Mouse (Mus musculus): ENCODE measurements around the gene Aloxe3. TPM values are rescaled to one million over a fixed set of nuclear protein-coding genes. Genes with fewer than 3 reads are reported as not detected.
A peak's percentile ranks its signal among the peaks of the same experiment; 100 is the strongest.

The Aloxe3 gene
- total RNA-seq, 2 experiments from 2014 or later = 3.7 to 5.7 TPM

DNA sequence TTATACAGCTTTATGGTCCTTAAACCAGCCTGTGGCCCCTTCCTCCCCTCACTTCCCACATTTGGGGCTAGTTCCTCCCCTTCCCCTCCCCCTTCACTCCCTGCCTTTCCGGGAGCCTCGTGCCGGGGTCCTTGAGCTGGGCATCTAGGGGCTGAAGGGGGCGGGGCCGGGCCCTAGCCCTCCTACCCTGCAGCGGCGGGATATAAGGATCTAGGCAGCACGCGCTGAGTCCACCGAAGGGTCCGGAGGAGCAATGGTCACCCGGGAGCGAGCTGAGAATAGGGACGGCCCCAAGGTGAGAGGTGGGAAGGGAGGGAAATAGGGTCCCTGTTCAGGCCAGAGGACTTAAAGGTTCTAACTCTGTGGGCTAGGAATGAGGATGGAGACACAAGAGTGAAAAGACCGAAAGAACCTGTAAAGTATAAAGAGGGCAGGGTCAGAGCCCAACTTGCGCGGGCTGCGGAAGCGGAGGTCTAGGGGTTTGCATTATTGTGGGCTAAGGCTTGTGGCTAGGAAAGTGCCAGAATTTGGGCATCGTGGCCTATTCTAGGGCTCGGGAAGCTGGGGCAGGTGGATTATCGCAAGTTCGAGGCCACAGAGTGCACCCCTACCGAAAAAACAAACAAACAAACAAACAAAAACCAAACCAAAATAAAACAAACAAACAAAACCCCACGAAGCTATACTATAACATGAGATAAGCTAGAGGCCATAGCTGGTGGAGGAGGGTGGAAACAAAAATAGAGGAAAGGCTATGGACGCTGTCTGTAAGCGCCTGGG, 5.3 kb upstream of the Aloxe3 start, which contains the start of gene Hes7:
Hes7 (plus strand) TSS at position 184 of the 780 bp plus-strand sequence.
- no peak for DNase-seq (ENCODE audit: low spot score in 2 of 2)
- intact Hi-C loops (cut with DNase I) = loop anchor here (5.0 kb wide), 1 partner anchor 247 kb away; the partner anchor contains the start of gene Chd3

DNA sequence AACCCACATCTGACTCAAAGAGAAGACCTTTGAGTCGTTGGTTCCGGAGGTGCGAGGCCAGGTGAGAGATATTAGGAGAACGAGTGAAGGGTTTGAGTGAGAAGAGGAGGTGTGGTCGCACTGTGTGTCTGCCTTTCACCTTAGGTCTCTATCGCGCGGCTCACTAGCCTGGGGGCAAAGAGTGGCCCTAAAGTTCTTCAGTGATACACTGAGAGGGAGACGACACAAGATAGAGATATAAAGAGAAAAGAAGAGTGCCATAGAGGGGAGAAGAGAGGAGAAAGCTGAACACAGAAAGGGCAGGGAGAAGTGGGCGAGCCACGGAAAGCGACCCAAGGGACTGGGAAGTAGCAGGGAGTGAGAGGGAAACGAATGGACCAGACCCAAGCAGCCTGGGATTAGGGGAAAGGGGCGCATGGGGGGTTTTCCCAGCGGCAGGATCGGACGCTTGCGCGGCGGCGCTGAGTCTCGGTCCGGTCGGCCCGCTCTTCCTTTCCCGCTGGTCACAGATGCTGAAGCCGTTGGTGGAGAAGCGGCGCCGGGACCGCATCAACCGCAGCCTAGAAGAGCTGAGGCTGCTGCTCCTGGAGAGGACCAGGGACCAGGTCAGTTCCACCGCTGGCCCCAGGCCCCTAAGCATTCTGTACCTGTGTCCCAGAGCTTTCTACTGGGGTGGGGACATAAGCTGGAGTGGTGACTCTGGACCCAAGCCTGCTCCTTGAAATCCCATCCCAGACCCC, 4.5 kb upstream of the Aloxe3 start:
- intact Hi-C loops (cut with DNase I) = loop anchor here (5.0 kb wide), 1 partner anchor 246 kb away; the partner anchor contains the start of gene Chd3

DNA sequence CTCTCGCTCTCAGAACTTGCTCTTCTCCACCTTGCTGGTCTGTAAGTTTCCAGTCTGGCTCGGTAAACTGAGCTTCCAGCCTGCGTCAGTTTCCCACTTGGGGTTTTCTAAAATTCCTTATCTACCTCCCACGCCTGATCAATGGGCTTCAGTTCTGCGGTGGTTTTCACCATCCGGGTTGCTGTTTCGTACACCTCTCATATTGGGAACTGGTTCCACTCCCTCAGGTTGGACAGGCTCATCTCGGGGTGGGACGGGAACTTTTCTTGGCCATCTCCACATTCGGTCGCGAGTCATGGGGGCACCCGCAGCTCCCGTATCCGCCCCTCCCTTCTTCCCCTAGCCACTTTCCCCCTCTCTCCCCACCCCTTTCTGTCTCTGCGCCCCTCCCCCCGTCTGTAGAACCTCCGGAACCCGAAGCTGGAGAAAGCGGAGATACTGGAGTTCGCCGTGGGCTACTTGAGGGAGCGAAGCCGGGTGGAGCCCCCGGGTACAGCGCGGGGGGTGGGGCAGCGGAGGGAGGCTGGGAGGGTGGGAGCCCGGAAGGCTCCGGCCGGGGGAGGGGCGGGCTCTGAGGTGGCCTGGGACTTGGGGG, 3.9 kb upstream of the Aloxe3 start:
- no peak for DNase-seq (ENCODE audit: low spot score in 2 of 2)
- intact Hi-C loops (cut with DNase I) = loop anchor here (5.0 kb wide), 1 partner anchor 245 kb away; the partner anchor contains the start of gene Chd3

More for the DNA sequence above, 4.5 kb upstream of the Aloxe3 start:
- DNase-seq (ENCODE audit: low spot score in 2 of 2) = no peak

DNA sequence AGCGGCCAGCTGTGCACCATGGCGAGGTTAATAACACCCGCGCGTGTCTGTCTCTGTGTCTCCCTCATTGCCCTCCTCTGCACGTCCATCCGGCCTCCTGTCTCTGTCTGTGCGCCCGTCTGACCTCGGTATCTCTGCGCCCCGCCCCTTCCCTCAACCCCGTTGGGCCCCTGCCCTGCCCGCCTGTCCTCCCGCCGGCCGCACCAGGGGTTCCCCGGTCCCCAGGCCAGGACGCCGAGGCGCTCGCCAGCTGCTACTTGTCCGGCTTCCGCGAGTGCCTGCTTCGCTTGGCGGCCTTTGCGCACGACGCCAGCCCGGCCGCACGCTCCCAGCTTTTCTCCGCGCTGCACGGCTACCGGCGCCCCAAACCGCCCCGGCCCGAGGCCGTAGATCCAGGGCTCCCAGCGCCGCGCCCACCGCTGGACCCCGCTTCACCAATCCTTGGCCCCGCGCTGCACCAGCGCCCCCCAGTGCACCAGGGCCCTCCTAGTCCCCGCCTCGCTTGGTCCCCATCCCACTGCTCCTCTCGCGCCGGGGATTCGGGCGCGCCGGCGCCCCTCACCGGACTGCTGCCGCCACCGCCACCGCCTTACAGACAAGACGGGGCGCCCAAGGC, 3.3 kb upstream of the Aloxe3 start, which contains the start of gene 9130213A22Rik:
9130213A22Rik (minus strand) TSS at position 254 of the 616 bp plus-strand sequence.
- intact Hi-C loops (cut with DNase I) = loop anchor here (5.0 kb wide), 1 partner anchor 245 kb away; the partner anchor contains the start of gene Chd3

DNA sequence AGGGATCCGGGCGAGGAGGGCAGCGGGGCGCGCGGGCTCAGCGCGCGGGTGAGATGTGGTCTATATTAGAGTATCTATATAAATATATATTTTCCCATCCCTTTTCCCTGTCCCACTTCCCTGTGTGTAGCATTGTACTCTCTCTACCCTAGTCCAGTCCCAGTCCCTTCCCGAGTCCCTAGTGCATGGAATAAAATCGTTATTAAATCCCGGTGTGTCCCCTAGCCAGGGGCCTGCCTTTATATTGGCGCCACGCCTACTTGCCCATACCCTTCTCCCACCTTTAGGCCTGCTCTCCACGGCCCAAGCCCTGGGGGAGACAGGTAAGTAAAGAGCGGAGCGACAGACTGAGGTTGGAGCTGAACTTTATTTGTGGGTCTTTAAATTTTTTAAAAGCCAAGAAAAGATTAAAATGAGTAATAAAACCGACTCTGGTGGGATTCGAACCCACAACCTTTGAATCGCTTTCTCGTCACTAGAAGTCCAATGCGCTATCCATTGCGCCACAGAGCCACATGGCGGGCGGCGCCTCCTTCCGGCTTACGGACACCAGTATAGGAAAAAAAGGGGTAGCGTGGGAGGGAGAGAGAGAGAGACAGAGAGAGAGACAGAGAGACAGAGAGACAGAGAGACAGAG, 2.5 kb upstream of the Aloxe3 start:
- peak; percentile 95 to 96 for DNase-seq (ENCODE audit: low spot score in 2 of 2)
- intact Hi-C loops (cut with DNase I) = loop anchor here (5.0 kb wide), 1 partner anchor 244 kb away; the partner anchor contains the start of gene Chd3

More for the DNA sequence above, 3.3 kb upstream of the Aloxe3 start, which contains the start of gene 9130213A22Rik:
- DNase-seq (ENCODE audit: low spot score in 2 of 2) = peak; percentile 84 to 87

DNA sequence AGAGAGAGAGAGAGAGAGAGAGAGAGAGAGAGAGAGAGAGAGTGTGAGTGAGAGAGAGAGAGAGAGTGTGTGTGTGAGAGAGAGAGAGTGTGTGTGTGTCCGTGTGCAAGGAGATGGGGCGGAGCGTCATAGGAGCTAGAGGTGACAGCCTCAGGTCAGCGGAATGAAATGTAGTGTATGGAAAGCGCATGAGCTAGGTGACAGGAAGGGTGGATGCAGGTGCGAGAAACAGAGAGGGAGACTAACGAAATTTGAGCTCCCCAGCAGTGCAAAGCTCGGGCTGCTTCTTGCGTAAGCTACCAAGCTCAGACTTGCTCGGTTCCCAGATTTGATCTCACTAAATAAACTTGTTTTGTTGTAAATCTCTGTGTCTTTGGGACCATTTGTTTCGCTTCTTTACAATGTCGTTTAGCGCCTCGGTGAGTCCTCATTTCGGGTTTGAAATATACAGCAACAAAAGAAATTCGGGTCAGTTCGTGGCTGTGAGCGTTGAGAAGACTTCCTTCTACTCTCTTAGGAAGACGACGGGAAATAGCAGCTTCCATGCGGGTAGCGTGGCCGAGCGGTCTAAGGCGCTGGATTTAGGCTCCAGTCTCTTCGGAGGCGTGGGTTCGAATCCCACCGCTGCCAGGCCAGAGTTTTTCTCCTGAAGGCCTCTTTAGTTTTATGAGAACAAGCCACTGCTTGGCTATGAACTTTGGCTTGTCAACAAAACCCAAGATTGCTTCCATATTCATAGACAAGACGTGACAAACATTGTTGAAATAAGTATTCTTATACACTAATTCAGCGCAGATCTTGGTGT, 1.8 kb upstream of the Aloxe3 start:
- intact Hi-C loops (cut with DNase I) = loop anchor here (2.0 to 5.0 kb wide), 2 partner anchors 61 to 243 kb away; partner anchors contain the start of gene Chd3
- DNase-seq (ENCODE audit: low spot score in 2 of 2) = peak; percentile 93 to 96

DNA sequence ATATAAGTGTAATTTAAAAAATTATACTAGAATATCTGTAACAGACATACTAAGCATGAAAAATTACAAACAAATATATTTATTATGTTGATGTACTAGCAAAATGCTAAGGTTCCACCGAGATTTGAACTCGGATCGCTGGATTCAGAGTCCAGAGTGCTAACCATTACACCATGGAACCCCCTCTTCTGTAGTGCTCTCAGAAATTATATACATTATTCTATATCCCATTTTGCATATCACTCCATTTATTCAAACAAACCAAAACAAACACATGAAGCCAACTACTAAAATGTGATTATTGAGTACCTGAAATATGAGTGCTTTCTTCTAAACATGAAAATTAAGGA, 1.2 kb upstream of the Aloxe3 start:
- intact Hi-C loops (cut with DNase I) = loop anchor here (2.0 to 5.0 kb wide), 2 partner anchors 62 to 243 kb away; partner anchors contain the start of gene Chd3
- peak; percentile 81 to 84 for DNase-seq (ENCODE audit: low spot score in 2 of 2)

DNA sequence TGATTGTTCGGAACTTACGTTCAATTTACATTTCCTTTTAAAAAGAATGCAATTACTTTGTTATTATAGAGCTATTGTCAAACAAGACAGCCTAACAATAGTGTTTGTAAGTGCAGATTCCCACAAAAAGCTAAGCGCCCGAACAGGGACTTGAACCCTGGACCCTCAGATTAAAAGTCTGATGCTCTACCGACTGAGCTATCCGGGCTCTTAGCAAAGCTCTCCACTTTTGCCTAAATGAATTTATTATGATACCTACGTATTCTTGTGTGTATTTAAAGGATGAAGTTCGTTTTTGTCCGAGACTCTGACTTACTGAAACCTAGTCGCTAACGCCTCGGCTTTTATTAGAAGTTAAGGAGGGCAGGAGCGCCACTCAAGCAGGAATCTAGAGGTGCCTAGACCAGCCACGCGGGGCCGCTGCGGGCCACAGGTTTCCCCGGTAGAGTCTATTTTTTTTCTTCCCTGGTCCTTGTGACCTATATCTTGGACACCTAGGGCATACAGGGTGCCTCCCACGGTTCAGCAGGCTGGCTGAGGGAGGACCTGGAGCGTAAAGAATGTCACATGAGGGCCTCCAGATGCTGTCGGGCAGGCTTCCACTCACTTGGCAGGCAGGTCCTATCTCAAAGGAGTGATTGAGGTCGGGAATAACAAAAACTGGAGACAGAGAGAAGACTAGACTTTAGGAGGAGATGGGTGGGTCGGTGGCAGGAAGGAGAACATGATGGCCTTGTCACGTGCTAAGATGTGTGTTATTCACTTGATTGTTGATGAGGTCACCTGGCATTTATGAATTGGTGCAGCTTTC, 450 bp upstream of the Aloxe3 start:
- intact Hi-C loops (cut with DNase I) = loop anchor here (1.0 to 2.0 kb wide), 2 partner anchors 25 to 62 kb away; no protein-coding TSS in a partner anchor
- peak; percentile 86 to 89 for DNase-seq (ENCODE audit: low spot score in 2 of 2)

DNA sequence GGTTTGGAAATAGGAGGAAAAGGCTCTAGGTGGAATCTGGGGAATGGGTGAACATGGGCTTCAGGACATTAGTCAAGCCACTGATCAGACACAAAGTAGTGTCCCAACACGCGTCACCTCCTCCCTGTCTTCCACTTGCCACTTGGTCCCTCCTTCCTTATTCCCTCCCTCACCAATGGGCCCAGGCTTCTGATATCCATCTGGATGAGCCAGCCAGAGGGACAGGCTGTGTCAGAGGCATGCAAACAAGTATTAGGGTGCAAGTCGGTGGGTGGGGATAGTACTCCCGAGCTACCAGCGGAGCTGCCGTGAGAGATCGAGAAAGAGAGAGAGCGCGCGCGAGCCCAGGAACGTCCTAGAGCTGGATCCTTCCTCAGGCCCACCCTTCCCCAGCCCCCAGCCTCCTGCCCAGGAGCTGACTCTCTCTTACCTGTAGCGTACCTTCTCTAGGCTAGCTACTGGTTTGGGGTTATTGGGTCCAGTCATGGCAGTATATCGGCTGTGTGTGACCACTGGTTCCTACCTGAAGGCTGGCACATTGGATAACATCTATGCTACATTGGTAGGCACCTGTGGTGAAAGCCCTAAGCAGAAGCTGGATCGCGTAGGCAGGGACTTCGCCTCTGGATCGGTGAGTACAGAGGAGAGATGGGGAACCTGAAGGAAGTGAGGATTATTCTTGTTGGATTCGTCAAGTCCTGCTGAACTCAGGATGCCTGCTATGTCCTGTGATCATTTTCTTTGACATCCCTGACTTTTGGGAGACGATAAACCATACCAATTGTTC, 416 bp downstream of the Aloxe3 start:
- no peak for DNase-seq (ENCODE audit: low spot score in 2 of 2)
- intact Hi-C loops (cut with DNase I) = loop anchor here (1.0 to 2.0 kb wide), 2 partner anchors 24 to 63 kb away; no protein-coding TSS in a partner anchor

DNA sequence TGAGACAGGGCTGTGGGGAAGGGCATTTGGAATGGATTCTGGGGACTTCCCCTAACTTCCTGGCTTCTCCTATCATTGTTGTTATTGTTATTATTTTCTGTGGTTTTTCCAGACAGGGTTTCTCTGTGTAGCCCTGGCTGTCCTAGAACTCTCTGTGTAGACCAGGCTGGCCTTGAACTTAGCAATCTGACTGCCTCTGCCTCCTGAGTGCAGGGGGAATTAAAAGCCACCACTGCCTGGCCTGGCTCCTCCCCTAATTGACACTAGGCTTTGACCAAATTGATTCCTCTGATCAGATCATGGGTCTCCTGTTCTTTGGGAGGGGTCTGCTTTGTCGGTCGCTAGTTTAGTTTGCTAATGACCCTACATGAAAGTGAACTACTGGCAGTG, 1.0 kb downstream of the Aloxe3 start:
- no peak for DNase-seq (ENCODE audit: low spot score in 2 of 2)
- intact Hi-C loops (cut with DNase I) = no loop called here

DNA sequence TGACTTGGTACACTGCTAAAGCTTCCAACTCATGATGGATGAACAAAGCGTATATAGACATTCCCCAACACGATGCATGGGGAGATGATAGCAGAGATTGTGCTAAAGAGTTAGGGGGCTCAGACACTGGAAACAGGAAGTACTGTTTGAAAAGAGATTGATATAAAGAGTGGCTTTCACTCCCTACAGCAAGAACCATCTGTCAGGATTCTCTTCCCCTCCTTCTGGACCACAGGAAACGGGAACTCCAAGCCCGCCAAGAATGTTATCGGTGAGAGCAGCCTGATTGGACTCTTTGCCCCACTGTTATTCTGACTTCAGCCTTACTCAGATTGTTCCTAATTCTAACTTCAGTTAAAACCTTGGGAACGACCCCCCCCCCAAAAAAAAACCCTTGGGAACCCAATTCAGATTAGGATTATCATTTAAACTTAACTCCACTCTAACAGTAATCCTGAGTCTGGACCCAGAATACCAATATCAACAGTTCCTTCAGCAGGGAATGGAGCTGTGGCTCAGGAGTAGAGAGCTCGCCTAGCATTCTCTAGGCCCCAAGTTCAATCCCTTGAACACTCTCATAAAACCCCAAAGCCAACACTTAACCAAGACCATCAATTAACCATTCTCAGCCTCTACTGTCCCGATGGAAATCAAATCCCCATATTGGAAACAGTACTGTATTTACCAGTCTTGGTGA, 2.9 kb downstream of the Aloxe3 start:
- intact Hi-C loops (cut with DNase I) = no loop called here
- DNase-seq (ENCODE audit: low spot score in 2 of 2) = no peak

DNA sequence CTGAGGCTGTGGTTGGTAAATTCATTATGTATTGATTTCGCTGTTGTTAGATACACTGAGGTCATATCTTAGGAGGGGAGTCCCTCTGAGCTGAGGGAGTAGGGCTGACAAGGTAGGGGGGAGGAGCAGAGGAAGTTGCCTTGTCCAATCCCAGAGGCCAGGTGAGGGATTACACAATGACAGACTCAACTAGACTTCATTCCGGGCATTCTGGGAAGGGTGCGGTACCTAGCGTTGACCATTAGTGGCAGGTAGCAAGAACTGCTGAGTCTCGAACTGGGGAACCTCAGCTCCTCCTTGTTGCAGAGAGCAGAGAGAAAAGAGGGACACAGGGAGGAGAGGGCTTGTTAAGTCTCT, 7.8 kb downstream of the Aloxe3 start:
- intact Hi-C loops (cut with DNase I) = no loop called here
- DNase-seq (ENCODE audit: low spot score in 2 of 2) = no peak

DNA sequence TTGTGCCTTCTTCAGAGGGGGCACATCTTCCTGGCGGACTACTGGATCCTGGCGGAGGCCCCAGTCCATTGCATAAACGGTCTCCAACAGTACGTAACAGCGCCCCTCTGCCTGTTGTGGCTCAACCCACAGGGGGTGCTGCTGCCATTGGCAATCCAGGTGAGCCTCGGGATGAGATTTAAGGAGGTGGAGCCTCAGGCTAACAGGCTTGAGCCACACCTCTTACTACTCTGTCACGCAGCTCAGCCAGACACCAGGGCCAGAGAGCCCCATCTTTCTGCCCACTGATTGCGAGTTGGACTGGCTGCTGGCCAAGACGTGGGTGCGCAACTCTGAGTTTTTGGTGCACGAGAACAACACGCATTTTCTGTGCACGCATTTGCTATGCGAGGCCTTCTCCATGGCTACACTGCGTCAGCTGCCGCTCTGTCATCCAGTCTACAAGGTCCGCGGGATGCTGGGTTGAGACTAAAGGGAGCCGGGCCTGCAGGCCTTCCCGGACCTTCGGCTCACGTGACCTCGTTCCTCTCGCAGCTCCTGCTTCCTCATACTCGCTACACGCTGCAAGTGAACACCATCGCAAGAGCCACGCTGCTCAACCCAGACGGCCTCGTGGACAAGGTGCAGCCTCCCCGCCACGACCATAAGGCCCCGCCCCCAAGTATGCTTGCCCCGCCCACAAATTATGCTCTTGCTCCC, 8.4 kb downstream of the Aloxe3 start:
- intact Hi-C loops (cut with DNase I) = no loop called here
- peak; percentile 86 to 97 for DNase-seq (ENCODE audit: low spot score in 2 of 2)

DNA sequence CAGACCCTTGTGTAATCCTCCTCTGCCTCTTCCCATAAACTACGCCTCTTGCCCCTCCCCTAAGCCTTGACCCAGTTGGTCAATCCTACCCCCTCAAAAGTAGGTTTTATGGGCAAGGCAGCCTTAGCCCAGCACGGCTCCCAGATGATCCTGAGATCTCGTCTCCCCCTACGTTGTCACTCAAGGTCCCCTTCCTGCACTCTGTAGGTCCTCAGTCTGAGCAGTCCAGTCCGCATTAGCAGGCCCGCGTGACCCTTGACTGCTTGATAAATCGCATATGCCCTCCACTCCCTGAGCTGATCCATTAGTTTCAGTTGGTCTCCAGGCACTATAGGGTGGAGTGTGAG, 8.9 kb downstream of the Aloxe3 start:
- DNase-seq (ENCODE audit: low spot score in 2 of 2) = no peak
- intact Hi-C loops (cut with DNase I) = no loop called here

DNA sequence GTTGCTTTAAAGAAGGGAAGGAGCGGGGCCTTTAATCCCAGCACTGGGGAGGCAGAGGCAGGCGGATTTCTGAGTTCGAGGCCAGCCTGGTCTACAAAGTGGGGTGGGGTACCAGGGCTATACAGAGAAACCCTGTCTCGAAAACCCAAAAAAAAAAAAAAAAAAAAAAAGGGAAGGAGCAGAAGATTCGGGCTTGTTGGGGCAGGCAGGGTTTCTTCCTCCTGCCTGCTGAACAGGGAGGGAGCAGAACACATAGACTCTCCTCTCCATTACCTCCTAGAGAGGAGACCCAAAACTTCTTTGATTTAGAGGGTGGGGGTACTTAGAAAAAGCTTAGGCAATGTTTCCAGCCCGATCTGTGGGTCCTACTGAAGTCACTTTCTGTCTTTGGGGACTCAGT, 9.7 kb downstream of the Aloxe3 start:
- intact Hi-C loops (cut with DNase I) = no loop called here
- no peak for DNase-seq (ENCODE audit: low spot score in 2 of 2)

All from left cerebral cortex, postnatal 14 days (tissue).